Mouse (Mus musculus) spleen, postnatal 14 days (tissue): ENCODE data around the gene Cfap20.

Experiments
- DNase-seq, 2 experiments: peaks; one replicate each; pipeline ENCODE4 v3.0.0; 2021 to 2022; ENCODE audit warnings: low spot score in 2 of 2

Gene Cfap20

DNA sequence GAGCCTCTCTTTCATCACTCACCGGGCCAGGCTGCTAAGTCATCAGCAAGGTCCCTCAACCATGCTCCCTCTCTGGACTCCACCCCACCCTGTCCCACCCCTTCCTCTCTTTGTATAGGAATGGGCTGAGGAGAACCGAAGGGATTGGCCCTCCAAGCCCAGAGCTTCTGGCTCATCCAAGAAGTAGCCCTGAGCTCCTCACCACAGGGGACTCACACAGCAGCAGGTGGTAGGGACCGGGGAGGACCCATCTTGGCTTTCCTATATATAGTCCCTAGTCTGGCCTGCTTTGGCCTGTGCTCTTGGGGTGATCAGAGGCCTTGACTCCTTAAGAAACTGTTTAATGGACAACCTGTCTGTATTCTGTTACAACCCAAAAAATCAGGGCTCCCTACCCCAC, 60.2 kb downstream of the Cfap20 start:
- DNase-seq: no peak

DNA sequence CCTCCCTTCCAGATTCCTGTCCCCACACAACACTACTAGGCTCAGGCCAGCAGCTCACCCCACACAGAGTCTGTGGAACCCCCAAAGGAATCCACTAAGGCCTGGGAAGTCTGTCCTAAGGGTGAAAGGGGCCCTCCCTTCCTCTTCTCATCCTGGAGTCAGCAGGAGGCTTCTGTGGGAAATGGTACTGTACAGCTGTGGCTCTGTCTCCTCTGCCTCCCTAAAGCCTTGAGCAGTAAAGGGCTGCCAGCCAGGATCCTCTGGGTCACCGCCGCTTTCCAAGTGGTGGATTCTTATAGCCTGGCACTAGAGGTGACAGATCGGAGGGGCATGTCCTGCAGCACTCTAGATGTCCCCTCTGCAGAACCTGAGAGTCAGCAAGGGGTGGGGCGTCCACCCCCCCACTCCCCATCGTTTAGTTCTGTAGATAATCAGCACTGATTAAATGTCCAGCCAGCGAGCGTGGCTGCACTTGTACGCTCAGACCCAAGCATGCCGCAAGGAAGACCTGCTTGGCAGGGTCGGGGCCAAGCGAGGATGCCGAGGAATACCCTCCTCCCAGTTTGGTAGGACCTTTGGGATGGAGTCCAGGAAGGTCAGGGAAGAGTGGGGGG, 61.2 kb downstream of the Cfap20 start:
- no peak for DNase-seq
